Mouse (Mus musculus) gastrocnemius, adult 2 months (tissue): ENCODE results near the gene Josd2. TPM values are rescaled to one million over a fixed set of nuclear protein-coding genes. Genes with fewer than 3 reads are reported as not detected.

Experiments
- DNase-seq: peaks from one replicate; pipeline ENCODE4 v3.0.0; 2022
- H3K27ac ChIP-seq: fragments of 200-600 bp; 2 replicates; pipeline ENCODE4 v1.8.1; 2022; ENCODE audit warnings: mild to moderate bottlenecking
- H3K4me3 ChIP-seq: fragments of 200-600 bp; 2 replicates; pipeline ENCODE4 v1.8.1; 2022; ENCODE audit warnings: mild to moderate bottlenecking, moderate library complexity
- CTCF ChIP-seq: fragments of 200-600 bp; IDR thresholded peaks from 2 replicates; pipeline ENCODE4 v1.8.1; 2022; ENCODE audit warnings: antibody characterized with exemption, mild to moderate bottlenecking, moderate library complexity
- intact Hi-C: fragments of 180-260 bp; cut with DNase I; formaldehyde crosslinking; loops from one replicate; pipeline ENCODE4 v1.15.1; 2025
- total RNA-seq, 2 experiments: library from RNA; stranded (reverse); gene quantifications; 2 replicates each; pipeline ENCODE4 v1.2.3; 2021

Josd2 gene
- total RNA-seq, 2 experiments from 2014 or later: 51.0 to 57.0 TPM

- Histone ChIP-seq H3K27ac (no peak overlapping the region), H3K4me3 (no peak overlapping the region)
- no peak for TF ChIP-seq CTCF
- intact Hi-C loops: no loop called here
- DNase-seq: no peak
Measured at GRCm38 (mm10) chr7:44439696-44440095, 28.1 kb upstream of the Josd2 start.

DNA sequence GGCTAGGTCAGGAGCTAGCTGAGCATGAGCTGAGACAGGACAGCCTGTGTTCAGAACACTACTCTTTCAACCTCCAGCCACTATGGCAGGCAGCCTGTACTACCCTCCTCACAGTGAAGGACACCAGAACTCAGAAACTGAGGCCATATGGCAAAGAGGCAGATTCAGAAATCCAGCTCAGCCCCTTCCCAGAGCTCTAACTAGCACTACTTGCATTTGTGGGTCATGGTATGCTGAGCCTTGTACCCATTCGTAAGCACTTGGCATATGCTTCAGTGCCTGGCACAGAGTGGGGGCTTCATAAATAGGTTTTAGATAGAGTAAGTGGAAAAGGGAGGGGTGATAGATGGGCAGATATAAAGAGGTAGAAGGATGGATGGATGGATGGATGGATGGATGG is 27.3 kb upstream of the Josd2 start:
- TF ChIP-seq CTCF: no peak
- intact Hi-C loops: no loop called here
- DNase-seq: no peak
- Histone ChIP-seq H3K27ac (no peak overlapping the region), H3K4me3 (no peak overlapping the region)

- Histone ChIP-seq H3K4me3 (no peak overlapping the region), H3K27ac (no peak overlapping the region)
- DNase-seq: no peak
- TF ChIP-seq CTCF: no peak
- intact Hi-C loops: no loop called here
Measured at GRCm38 (mm10) chr7:44441180-44441579, 26.6 kb upstream of the Josd2 start.

GRCm38 (mm10) chr7:44441648-44442109 is 26.1 kb upstream of the Josd2 start:
- no peak for TF ChIP-seq CTCF
- Histone ChIP-seq H3K4me3 (no peak overlapping the region), H3K27ac (no peak overlapping the region)
- intact Hi-C loops: no loop called here
- no peak for DNase-seq

DNA sequence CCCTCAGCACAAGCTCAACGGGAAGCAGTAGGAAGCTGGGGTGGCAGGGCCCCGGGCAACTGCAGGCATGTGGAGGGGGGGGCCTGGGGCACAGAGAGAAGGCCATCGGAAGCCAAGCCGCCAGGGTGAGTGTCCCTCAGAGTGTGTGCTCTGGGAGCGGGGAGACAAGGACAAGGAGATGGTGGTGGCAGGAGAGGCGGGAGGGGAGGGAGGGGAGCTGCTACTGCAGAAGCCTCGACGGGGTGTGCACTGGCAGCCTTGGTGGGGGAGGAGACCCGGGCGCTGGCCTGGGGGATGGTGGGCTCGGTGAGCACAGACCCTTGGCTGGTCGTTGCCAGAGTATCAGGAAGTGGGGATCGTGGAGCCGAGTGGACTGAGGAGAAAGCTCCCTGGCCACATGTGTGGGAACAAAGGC is 25.4 kb upstream of the Josd2 start:
- no peak for DNase-seq
- Histone ChIP-seq H3K4me3 (no peak overlapping the region), H3K27ac (no peak overlapping the region)
- intact Hi-C loops: no loop called here
- TF ChIP-seq CTCF: no peak

DNA sequence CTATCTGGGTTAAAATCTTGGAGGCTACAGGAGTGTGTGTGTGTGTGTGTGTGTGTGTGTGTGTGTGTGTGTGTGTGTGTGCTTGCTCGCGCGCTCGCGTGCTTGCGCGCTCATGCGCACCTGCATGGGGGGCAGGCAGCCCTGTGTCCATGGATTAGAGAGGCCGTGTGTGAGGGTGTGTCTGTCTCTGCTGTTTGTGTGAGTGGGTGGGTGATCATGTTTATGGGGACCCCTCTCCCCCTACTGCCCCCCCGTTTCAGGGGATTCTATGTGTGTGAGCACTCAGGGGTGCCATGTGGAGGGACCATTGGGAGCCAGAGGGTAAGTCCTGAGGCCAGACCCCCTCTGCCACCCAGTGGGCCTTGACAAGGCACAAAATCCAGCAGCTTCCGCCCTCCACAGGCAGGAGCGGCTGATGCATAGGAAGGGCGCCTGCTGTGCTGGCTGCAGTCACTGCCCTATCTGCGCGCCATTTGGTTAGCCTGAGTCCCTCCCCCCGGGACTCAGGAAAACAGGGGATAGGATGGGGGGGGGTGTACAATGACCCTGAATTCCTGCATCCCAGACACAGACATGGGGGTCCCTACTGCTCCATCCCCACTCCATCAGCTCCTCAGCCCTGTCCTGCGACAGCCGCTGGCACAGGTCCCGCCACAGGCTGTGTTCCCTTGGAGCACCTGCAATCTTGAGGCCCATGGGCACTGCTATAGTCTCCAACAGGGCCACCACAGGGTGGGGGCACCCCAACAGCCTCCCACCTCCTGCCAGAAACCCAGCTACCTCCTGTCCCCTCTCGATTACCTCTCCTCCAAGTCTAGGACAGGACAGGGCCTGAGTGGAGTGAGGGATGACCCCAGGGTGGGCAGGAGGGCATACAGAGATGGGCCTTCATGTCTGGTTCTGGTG is 24.3 kb upstream of the Josd2 start:
- DNase-seq: no peak
- H3K27ac ChIP-seq: no peak overlapping the region
- intact Hi-C loops: no loop called here
- no peak overlapping the region for H3K4me3 ChIP-seq
- no peak for TF ChIP-seq CTCF

GRCm38 (mm10) chr7:44444886-44445527 is 22.8 kb upstream of the Josd2 start:
- no peak for TF ChIP-seq CTCF
- H3K4me3 ChIP-seq: no peak overlapping the region
- no peak overlapping the region for H3K27ac ChIP-seq
- intact Hi-C loops: no loop called here
- no peak for DNase-seq

GRCm38 (mm10) chr7:44445528-44445923 is 22.3 kb upstream of the Josd2 start:
- H3K27ac ChIP-seq: no peak overlapping the region
- TF ChIP-seq CTCF: no peak
- H3K4me3 ChIP-seq: no peak overlapping the region
- intact Hi-C loops: no loop called here
- no peak for DNase-seq

DNA sequence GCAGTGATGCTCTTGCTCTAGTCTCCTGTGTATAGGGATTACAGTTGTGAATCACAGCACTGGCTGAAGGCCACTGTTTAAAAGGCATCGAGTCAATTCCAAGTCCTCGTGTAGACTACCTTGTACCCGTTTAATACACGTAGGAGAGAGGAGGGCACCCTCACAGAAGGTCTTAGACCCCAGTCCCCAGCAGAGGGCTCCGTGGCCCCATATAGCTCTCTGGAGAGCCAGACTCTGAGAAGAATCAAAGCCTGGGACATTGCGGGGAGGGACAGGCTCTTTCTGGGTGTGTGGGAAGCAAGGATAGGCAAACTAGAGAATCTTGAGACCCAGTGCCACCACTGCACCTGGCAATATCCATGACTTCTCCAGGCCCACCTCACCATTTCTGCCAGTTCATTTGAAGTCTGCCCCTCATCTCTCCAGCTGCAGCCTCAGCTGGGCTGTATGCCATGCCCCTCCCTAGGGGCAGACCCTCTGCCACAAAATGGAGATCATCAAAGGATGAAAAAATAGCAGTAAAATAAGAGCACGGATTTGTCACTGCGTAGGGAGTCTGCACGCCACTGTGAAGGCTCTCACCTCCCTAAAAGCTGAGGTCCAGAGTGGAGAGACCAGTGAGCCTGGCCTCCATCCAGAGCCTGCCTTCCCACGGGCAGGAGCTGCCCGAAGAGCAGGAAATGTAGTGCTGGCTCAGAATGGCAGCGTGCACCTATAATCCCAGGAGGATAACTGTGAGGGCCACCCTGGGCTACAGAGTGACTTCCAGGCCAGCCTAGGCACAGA is 21.5 kb upstream of the Josd2 start:
- TF ChIP-seq CTCF: peak; percentile 30; the same call in 1 of the 2 replicates
- no peak overlapping the region for H3K27ac ChIP-seq
- intact Hi-C loops: no loop called here
- no peak for DNase-seq
- H3K4me3 ChIP-seq: no peak overlapping the region

DNA sequence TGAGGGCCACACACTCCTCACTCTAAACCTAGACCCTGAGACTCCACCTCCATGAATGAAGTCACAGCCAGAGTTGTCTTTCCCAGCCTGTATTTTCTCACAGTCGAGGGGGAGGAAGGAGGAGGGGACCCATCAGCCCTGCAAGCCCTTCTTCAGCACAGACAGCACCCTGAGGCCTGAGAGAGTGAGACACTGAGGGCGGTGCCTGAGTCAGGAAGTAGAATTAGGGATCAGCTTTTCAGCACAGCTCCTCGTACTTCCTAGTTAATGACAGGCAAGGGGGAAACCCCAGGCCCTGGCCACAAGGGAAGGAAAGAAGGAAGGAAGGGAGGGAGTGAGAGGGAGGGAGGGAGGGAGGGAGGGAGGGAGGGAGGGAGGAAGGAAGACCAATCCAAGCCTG is 14.5 kb upstream of the Josd2 start:
- intact Hi-C loops: no loop called here
- H3K27ac ChIP-seq: no peak overlapping the region
- no peak for DNase-seq
- TF ChIP-seq CTCF: no peak
- no peak overlapping the region for H3K4me3 ChIP-seq

DNA sequence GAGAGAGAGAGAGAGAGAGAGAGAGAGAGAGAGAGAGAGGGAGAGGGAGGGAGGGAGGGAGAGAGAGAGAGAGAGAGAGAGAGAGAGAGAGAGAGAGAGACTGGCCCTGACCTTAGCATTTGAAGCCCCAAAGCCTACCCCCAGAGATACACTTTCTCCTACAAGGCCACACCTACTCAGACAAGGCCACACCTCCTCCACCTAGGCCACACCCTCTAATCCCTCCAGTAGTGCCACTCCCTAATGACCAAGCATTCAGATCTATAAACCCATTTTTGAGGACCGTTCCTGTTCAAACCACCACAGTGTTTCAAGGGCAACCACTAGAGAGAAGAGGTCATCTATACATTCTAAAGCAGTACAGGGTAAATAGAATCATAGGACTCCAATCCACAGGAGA is 11.5 kb upstream of the Josd2 start:
- intact Hi-C loops: no loop called here
- Histone ChIP-seq H3K4me3 (no peak overlapping the region), H3K27ac (no peak overlapping the region)
- no peak for TF ChIP-seq CTCF
- DNase-seq: no peak

DNA sequence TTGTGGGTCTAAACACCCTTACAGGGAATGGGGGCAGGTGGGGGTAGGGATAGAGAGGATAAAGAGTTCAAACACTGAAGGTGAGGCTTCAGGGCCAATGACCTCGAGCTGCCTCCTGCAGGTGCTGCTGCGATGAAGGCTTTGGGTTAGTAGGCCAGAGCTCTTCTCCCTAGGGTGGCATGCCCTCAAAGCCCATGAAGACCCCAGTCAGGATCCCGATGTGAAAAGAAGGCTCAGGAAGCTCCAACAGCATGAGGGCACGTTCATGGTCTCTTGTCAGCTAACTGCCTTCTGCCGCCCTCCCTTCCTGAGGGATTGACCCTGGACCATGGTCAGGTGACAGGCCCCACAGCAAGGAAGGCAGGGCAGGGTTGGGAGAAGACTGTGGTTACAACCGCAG is 7.7 kb upstream of the Josd2 start:
- H3K27ac ChIP-seq: no peak overlapping the region
- no peak for TF ChIP-seq CTCF
- intact Hi-C loops: no loop called here
- no peak for DNase-seq
- H3K4me3 ChIP-seq: no peak overlapping the region
